Mouse (Mus musculus) megakaryocyte progenitor cell, adult 5-6 weeks (primary cell): ENCODE results near the gene Zfp97. TPM values are rescaled to one million over a fixed set of nuclear protein-coding genes. Genes with fewer than 3 reads are reported as not detected.
"Not testable (repeated sequence)": the region's sequence is repeated elsewhere in the genome, so short reads cannot be mapped to it uniquely, and the experiment has no call there.

ENCODE experiments used
- ATAC-seq: replicated peaks from 2 replicates; pipeline ENCODE4 v1.8.0; 2016; ENCODE audit warnings: mild to moderate bottlenecking, moderate TSS enrichment, inconsistent platforms; ENCODE audit not compliant: poor library complexity
- total RNA-seq, 2 experiments: library from RNA; stranded (forward) in 1 of 2; stranded (reverse) in 1 of 2; fragments of 157-497, 149-512 nt in 1 of 2; fragments of 200-1000 nt in 1 of 2; gene quantifications; 2 replicates each; pipeline versions ENCODE4 v1.2.3 to v1.2.4; 2015 to 2017

The Zfp97 gene
- 13.9 and 17.5 TPM in 2 replicates for total RNA-seq (2015)
- total RNA-seq (2017), result 8.2 and 8.4 TPM in 2 replicates

- peak; percentile 100 for ATAC-seq
These were observed at the start of gene Zfp97 for GRCm38 (mm10) chr17:17120830-17121502. Zfp97 (plus strand) TSS chr17:17121415.

GRCm38 (mm10) chr17:17178757-17179413 lies 57.7 kb downstream of the Zfp97 start:
- peak; percentile 100 for ATAC-seq

- ATAC-seq, result not testable (repeated sequence)
These were observed 73.5 kb downstream of the Zfp97 start for GRCm38 (mm10) chr17:17194761-17195160.

- ATAC-seq, result no peak
These were observed 74.0 kb downstream of the Zfp97 start for GRCm38 (mm10) chr17:17195178-17195577.

GRCm38 (mm10) chr17:17196111-17196510 lies 74.9 kb downstream of the Zfp97 start:
- not testable (repeated sequence) for ATAC-seq

Other genes starting within 250 kb of the Zfp97 start
- gene Zfp960, start 57.3 kb upstream of the Zfp97 start, total RNA-seq (2015), result 0.29 and 1.1 TPM in 2 replicates
- 0.04 and 0.37 TPM in 2 replicates for gene Zfp960, start 57.3 kb upstream of the Zfp97 start, total RNA-seq (2017)